Mouse (Mus musculus) stomach, embryonic 15.5 days (tissue): Measurements from ENCODE around the gene Asic1. TPM values are rescaled to one million over a fixed set of nuclear protein-coding genes. Genes with fewer than 3 reads are reported as not detected.

Source experiments
- ATAC-seq: fragments of 200-750 bp; cut with Nextera tagmentation; 2 replicates; pipeline ENCODE4 v1.8.0; 2017; ENCODE audit warnings: low read depth, moderate number of reproducible peaks, moderate TSS enrichment; ENCODE audit not compliant: insufficient read depth, low FRiP score
- H3K27ac ChIP-seq: fragments of 300-500 bp; sonication (generic); 2 replicates; pipeline ENCODE4 v1.5.1; 2015; ENCODE audit warnings: mild to moderate bottlenecking, inconsistent platforms
- H3K27me3 ChIP-seq: fragments of 300-500 bp; sonication (generic); replicated peaks from 2 replicates; pipeline ENCODE4 v1.6.1; 2015; ENCODE audit warnings: inconsistent platforms
- H3K36me3 ChIP-seq: fragments of 300-500 bp; sonication (generic); 2 replicates; pipeline ENCODE4 v1.6.1; 2015; ENCODE audit warnings: inconsistent platforms
- H3K4me1 ChIP-seq: fragments of 300-500 bp; sonication (generic); 2 replicates; pipeline ENCODE4 v1.6.1; 2015; ENCODE audit warnings: inconsistent platforms
- H3K4me2 ChIP-seq: fragments of 300-500 bp; sonication (generic); 2 replicates; pipeline ENCODE4 v1.6.1; 2015; ENCODE audit warnings: mild to moderate bottlenecking, inconsistent platforms
- H3K4me3 ChIP-seq: fragments of 300-500 bp; sonication (generic); replicated peaks from 2 replicates; pipeline ENCODE4 v1.5.1; 2015; ENCODE audit warnings: inconsistent platforms
- H3K9ac ChIP-seq: fragments of 300-500 bp; sonication (generic); 2 replicates; pipeline ENCODE4 v1.6.1; 2015; ENCODE audit warnings: inconsistent platforms
- H3K9me3 ChIP-seq: fragments of 300-500 bp; sonication (generic); 2 replicates; pipeline ENCODE4 v1.6.1; 2016; ENCODE audit warnings: inconsistent platforms
- WGBS: fragments of 180-500 bp; shearing (Covaris S2); methylation state at CpG from one replicate; pipeline ENCODE4 v1.1.7; 2015; 5-methylcytosine and 5-hydroxymethylcytosine counted together
- polyA plus RNA-seq: library from polyadenylated mRNA; unstranded; fragments of >200 nt; fragmentation: Nextera tagmentation; extraction: Ambion mirVana; gene quantifications from 2 replicates; pipeline ENCODE4 v1.2.1, GENCODE M21; 2015

Asic1 gene
- polyA plus RNA-seq, 1 experiment from 2014 or later = 1.6 TPM

DNA sequence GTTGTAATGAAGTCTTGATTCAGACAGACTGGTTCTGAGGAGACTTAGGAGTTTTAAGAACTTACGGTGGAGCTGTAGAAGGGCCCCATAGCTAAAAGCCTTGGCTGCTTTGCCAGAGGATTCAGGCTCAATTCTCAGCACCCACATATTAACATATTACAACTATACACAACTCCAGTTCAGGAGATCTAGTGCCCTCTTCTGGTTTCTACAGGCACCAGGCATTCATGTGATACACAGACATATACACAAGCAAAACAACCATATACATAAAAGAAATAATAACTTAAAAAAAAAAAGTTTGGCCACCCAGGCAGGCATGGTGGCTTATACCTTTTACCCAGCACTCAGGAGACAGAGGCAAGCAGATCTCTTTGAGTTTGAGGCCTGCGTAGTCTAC lies 2.6 kb upstream of the Asic1 start:
- H3K36me3 ChIP-seq = no peaks in the 10 kb centered on the region
- 95% methylated on average over 2 of the region's 2 CpGs for WGBS

DNA sequence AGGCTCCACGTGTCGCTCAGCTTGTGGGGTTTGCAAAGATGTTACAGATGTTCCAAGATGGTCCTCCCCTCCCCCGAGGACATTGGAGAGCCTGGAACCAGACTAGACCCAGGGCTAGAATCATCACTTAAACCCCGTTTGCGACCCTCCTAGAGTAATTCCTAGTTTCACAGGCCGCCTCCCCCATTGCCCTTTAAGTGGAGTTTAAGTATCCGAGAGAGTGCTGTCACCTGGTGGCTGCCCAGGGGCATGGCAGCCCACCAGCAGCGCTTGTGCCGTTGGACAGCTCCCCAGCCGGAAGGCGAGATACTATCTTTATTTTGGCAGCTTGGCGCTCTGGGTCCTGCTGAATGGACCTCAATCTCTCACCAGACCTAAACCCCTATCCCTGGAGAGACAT lies 1.3 kb upstream of the Asic1 start:
- H3K4me2 ChIP-seq = no peak overlapping the region
- ATAC-seq = no peak
- H3K27ac ChIP-seq = no peak overlapping the region
- no peak overlapping the region for H3K4me3 ChIP-seq
- peaks cover 19% of the 10 kb centered on the region for H3K4me1 ChIP-seq
- no peaks in the 10 kb centered on the region for H3K36me3 ChIP-seq
- H3K9ac ChIP-seq = no peak overlapping the region
- no peaks in the 10 kb centered on the region for H3K9me3 ChIP-seq
- peaks cover 58% of the 10 kb centered on the region for H3K27me3 ChIP-seq
- WGBS = 5% methylated on average over 12 of the region's 12 CpGs

More for the DNA sequence above, 2.6 kb upstream of the Asic1 start:
- no peak overlapping the region for H3K4me3 ChIP-seq
- H3K4me1 ChIP-seq = peaks cover 21% of the 10 kb centered on the region
- H3K9ac ChIP-seq = no peak overlapping the region
- peaks cover 46% of the 10 kb centered on the region for H3K27me3 ChIP-seq
- no peaks in the 10 kb centered on the region for H3K9me3 ChIP-seq
- no peak for ATAC-seq
- H3K4me2 ChIP-seq = no peak overlapping the region
- no peak overlapping the region for H3K27ac ChIP-seq

DNA sequence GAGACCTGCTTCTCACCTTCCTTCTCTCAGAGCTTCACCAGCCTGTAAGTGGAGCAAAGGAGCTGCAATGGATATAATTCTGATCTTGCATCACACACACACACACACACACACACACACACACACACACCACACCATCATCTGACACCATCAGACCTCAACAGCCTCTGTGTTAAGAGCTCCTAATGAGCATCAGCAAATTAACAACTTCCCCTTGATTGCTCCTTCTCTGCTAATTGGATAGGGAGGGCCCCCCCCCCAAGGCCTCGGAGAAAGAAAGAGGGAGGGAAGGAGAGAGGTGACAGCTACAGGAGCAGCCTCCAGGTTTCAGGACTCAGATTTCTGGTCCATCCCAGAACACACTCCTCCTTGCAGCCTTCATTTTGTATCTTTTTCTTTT lies 776 bp upstream of the Asic1 start:
- H3K4me2 ChIP-seq = no peak overlapping the region
- H3K36me3 ChIP-seq = no peaks in the 10 kb centered on the region
- H3K9me3 ChIP-seq = no peaks in the 10 kb centered on the region
- no peak overlapping the region for H3K9ac ChIP-seq
- ATAC-seq = no peak
- WGBS = 0% methylated on average over 1 of the region's 1 CpGs
- H3K4me3 ChIP-seq = no peak overlapping the region
- H3K4me1 ChIP-seq = peaks cover 14% of the 10 kb centered on the region
- H3K27me3 ChIP-seq = peaks cover 59% of the 10 kb centered on the region
- H3K27ac ChIP-seq = no peak overlapping the region

DNA sequence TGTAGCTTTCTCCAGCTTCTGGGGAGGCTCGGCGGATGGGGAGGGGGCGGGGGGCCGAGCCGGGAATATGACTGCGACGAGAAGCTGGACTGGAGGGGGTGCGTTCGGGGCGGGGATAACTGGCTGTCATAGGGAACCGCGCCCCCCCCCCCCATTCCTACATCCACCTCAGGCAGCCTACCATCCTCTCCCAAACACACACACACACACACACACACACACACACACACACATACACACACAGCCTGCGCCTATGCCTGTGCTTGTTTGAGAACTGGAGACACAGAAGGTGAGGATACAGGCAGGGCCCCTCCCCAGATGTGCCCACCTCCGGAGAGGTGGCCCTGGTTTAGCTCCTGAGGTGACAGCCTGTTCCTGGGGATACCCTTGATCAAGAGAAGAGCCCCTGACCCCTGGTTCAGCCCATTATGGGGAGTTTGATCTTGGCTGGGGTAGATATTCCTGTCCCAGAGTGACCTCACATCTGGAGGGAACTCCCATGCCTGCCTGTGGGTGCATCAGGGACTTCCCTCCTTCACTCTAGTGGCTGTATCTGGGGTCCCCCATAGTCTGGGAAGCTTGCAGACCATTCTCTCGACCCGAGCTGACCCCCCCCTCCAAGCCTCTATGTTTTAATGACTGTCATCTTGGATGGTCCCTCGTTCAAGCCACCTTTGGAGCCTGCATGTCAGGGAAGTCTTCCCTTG lies 949 bp downstream of the Asic1 start:
- H3K27me3 ChIP-seq = peaks cover 49% of the 10 kb centered on the region
- H3K27ac ChIP-seq = no peak overlapping the region
- no peaks in the 10 kb centered on the region for H3K9me3 ChIP-seq
- no peaks in the 10 kb centered on the region for H3K36me3 ChIP-seq
- WGBS = 13% methylated on average over 14 of the region's 17 CpGs
- H3K9ac ChIP-seq = peak overlapping the region; percentile 25; the same call in 1 of the 2 replicates
- H3K4me3 ChIP-seq = peak overlapping the region; percentile 51
- H3K4me1 ChIP-seq = 0 out of 2 replicates have a peak, but pooled peaks cover 5% of the 10 kb centered on the region
- peak overlapping the region; percentile 97 for H3K4me2 ChIP-seq
- no peak for ATAC-seq

DNA sequence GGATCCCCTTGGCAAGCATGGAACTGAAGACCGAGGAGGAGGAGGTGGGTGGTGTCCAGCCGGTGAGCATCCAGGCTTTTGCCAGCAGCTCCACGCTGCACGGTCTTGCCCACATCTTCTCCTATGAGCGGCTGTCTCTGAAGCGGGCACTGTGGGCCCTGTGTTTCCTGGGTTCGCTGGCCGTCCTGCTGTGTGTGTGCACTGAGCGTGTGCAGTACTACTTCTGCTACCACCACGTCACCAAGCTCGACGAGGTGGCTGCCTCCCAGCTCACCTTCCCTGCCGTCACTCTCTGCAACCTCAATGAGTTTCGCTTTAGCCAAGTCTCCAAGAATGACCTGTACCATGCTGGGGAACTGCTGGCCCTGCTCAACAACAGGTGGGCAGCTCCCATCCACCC lies 1.6 kb downstream of the Asic1 start:
- Histone ChIP-seq H3K9ac (no peak overlapping the region), H3K4me2 (no peak overlapping the region), H3K4me1 (0 out of 2 replicates have a peak, but pooled peaks cover 5% of the 10 kb centered on the region), H3K36me3 (no peaks in the 10 kb centered on the region), H3K4me3 (0 out of 2 replicates have a peak overlapping the region, but pooled peaks have one; percentile 2), H3K27ac (no peak overlapping the region), H3K9me3 (no peaks in the 10 kb centered on the region), H3K27me3 (peaks cover 42% of the 10 kb centered on the region)
- 67% methylated on average over 14 of the region's 14 CpGs for WGBS
- ATAC-seq = no peak

DNA sequence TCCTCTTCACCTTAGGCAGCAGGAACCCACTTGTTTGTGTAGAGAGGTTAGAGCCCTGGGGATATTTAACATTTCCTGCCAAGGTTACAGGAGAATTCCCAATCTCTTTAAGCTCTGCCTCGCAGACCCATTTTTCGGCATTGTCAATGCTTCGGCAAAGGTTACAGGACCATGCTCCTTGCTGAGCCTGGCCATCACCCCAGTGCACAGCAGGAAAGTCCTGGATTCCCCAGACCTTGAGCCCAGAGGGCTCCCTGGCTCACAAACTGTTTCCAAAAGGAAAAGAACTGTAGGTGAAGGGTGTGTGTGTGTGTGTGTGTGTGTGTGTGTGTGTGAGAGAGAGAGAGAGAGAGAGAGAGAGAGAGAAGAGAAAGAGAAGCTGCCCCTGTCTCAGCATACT lies 4.7 kb downstream of the Asic1 start:
- Histone ChIP-seq H3K36me3 (no peaks in the 10 kb centered on the region), H3K9ac (no peak overlapping the region), H3K4me3 (no peak overlapping the region), H3K4me2 (no peak overlapping the region), H3K9me3 (no peaks in the 10 kb centered on the region), H3K27me3 (peaks cover 26% of the 10 kb centered on the region), H3K27ac (no peak overlapping the region), H3K4me1 (peaks cover 10% of the 10 kb centered on the region; the same call in 1 of the 2 replicates)
- ATAC-seq = no peak
- WGBS = 92% methylated on average over 3 of the region's 3 CpGs

DNA sequence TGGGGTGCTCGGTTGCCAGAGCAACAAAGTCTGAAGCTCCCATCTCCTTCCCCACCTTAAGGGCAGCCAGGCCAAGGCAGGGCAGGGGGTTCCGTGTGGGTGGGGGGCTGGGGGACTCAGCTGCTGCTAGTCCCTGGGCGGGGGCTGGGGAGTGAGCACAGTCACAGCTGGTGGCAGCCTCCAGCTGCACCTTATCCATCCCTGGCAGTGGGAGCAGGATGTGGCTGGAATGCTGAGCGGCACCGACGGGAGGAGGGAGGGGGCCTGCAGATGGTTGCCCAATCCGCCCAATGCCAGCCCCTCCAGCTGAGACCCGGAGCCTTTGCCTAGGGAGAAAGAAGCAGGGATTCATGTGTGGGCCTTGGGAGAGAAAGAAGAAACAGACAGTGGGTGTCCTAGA lies 6.9 kb downstream of the Asic1 start:
- no peak overlapping the region for H3K4me3 ChIP-seq
- no peaks in the 10 kb centered on the region for H3K36me3 ChIP-seq
- peaks cover 15% of the 10 kb centered on the region for H3K27me3 ChIP-seq
- peaks cover 5% of the 10 kb centered on the region; the same call in 1 of the 2 replicates for H3K4me1 ChIP-seq
- H3K9ac ChIP-seq = no peak overlapping the region
- WGBS = 37% methylated on average over 8 of the region's 8 CpGs
- no peak overlapping the region for H3K27ac ChIP-seq
- ATAC-seq = no peak
- no peak overlapping the region for H3K4me2 ChIP-seq
- no peaks in the 10 kb centered on the region for H3K9me3 ChIP-seq

DNA sequence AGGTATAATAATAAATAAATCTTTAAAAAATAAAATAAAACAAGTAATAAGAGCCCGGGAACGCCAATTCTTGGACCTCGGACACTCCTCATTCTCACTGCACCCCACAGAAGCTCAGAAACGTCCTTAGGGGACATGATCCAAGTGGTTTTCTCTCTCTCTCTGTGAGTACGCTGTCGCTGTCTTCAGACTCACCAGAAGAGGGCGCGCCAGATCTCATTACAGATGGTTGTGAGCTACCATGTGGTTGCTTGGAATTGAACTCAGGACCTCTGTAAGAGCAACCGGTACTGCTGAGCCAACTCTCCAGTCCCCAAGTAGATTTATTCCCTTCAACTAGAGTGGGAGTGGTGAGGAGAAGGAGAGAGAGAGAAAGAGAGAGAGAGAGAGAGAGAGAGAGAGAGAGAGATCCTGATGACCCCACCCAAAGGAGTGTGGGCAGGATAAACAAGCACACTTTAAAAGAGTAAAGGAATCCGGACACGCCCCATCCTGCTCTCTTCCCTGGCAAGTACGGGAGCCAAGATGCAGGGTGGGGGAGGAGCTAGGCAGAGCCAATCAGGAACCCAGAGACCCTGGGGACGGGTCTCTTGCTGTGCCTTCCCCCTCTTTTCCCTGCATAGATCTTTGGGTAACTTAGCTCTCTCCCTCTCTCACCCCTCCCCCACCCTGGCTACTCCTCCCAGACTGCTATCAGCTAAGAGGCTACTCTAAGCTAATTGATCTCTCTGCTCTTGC lies 8.1 kb downstream of the Asic1 start:
- WGBS = 15% methylated on average over 13 of the region's 13 CpGs
- H3K4me3 ChIP-seq = no peak overlapping the region
- no peaks in the 10 kb centered on the region for H3K9me3 ChIP-seq
- no peaks in the 10 kb centered on the region for H3K36me3 ChIP-seq
- no peak for ATAC-seq
- peaks cover 5% of the 10 kb centered on the region; the same call in 1 of the 2 replicates for H3K4me1 ChIP-seq
- no peak overlapping the region for H3K9ac ChIP-seq
- H3K4me2 ChIP-seq = no peak overlapping the region
- H3K27ac ChIP-seq = no peak overlapping the region
- H3K27me3 ChIP-seq = peaks cover 7% of the 10 kb centered on the region

DNA sequence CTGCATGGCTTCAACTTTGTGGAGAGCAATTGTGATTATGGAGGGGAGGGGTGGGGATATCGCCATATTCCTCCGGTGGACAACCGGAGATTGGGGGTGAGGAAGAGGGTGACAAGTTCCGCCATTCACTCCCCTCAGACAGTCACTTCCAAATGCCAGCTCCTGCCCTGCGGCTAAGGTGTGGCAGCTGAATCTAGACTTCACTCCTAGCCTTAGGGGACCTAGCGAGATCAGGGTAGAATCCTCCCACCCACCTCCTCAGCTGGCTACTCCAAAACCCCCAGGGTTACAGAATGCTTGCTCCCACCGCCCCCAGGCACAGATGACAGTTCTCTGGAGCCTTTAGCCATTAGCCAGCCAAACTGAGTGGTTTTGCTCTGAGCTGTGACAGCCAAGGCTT lies 8.8 kb downstream of the Asic1 start:
- 66% methylated on average over 7 of the region's 7 CpGs for WGBS
- no peak overlapping the region for H3K4me2 ChIP-seq
- H3K9ac ChIP-seq = no peak overlapping the region

DNA sequence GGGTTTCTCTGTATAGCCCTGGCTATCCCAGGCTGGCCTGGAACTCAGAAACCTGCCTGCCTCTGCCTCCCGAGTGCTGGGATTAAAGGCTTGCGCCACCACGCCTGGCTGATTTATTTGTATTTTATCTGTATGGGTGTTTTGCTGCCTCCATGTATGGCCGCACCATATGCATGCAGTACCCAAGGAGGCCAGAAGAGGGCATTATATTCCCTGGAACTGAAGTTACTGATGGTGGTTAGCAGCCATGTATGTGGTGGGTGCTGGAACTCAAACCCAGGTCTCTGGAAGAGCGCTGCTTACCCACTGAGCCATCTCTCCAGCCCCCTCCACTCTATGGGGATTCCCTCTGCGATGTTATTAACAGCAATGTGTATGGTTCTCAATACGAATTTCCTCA lies 12.7 kb downstream of the Asic1 start:
- Histone ChIP-seq H3K27ac (no peak overlapping the region), H3K4me1 (peaks cover 5% of the 10 kb centered on the region; the same call in 1 of the 2 replicates), H3K9me3 (no peaks in the 10 kb centered on the region), H3K27me3 (no peaks in the 10 kb centered on the region), H3K4me3 (no peak overlapping the region), H3K9ac (no peak overlapping the region), H3K36me3 (no peaks in the 10 kb centered on the region), H3K4me2 (no peak overlapping the region)
- 90% methylated on average over 7 of the region's 7 CpGs for WGBS
- ATAC-seq = no peak

More for the DNA sequence above, 8.8 kb downstream of the Asic1 start:
- Histone ChIP-seq H3K36me3 (no peaks in the 10 kb centered on the region), H3K4me3 (no peak overlapping the region), H3K9me3 (no peaks in the 10 kb centered on the region), H3K4me1 (peaks cover 5% of the 10 kb centered on the region; the same call in 1 of the 2 replicates), H3K27me3 (no peaks in the 10 kb centered on the region; the same call in 1 of the 2 replicates), H3K27ac (no peak overlapping the region)
- ATAC-seq = no peak

DNA sequence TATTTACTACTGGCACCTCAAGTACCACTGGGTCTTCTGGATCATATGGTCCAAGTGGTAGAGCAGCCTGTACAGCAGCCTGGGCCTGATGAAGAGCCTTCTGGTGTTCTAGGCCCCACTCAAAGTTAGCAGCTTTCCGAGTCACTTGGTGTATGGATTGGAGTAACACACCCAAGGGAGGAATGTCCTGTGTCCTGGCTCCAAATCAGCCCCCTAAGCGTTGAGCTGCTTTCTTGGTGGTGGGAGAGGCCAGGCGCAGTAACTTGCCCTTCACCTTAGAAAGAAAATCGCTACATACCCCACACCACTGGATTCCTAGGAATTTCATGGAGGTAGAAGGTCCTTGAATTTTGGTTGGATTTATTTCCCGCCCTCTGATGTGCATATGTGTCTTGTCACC lies 14.0 kb downstream of the Asic1 start:
- ATAC-seq = no peak
- no peak overlapping the region for H3K27ac ChIP-seq
- H3K4me3 ChIP-seq = no peak overlapping the region
- 79% methylated on average over 5 of the region's 5 CpGs for WGBS
- no peaks in the 10 kb centered on the region for H3K9me3 ChIP-seq
- H3K36me3 ChIP-seq = no peaks in the 10 kb centered on the region
- no peak overlapping the region for H3K4me2 ChIP-seq
- no peaks in the 10 kb centered on the region for H3K27me3 ChIP-seq
- no peak overlapping the region for H3K9ac ChIP-seq
- H3K4me1 ChIP-seq = no peaks in the 10 kb centered on the region

DNA sequence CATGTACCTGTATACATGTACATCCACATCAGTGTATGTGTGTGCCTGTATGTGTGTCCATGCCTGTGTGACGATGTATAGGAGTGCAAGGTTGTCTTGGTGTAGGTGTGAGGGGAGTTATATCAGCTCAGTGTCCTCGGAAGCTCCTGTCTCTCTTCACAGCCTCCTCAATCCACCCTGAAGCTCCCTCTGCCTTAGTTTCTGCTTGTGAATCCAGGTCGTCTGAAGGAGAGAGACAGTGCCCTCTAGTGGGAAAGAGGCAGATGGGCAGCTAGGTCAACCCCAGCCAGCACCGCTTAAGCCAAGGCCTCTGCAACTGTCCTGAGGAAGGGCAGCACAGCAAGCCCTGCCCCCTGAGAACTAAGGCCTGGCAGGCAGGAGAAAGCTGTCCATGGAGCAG lies 18.5 kb downstream of the Asic1 start:
- WGBS = 11% methylated on average over 4 of the region's 4 CpGs
- Histone ChIP-seq H3K27me3 (peaks cover 12% of the 10 kb centered on the region; the same call in 1 of the 2 replicates), H3K27ac (no peak overlapping the region), H3K4me3 (no peak overlapping the region), H3K36me3 (no peaks in the 10 kb centered on the region), H3K9ac (no peak overlapping the region), H3K9me3 (no peaks in the 10 kb centered on the region), H3K4me2 (no peak overlapping the region), H3K4me1 (no peaks in the 10 kb centered on the region)
- no peak for ATAC-seq
